Mouse (Mus musculus) large intestine, adult 2 months (tissue): Measurements from ENCODE around the gene Itgad. TPM values are rescaled to one million over a fixed set of nuclear protein-coding genes. Genes with fewer than 3 reads are reported as not detected.
"Not testable (repeated sequence)": the region's sequence is repeated elsewhere in the genome, so short reads cannot be mapped to it uniquely, and the experiment has no call there.

ENCODE experiments used
- DNase-seq: peaks from one replicate; pipeline ENCODE4 v3.0.0-alpha.2; 2012; ENCODE audit warnings: low read depth, low spot score
- WGBS: fragments of 180-500 bp; shearing (Covaris S2); methylation state at CpG from one replicate; pipeline ENCODE4 v1.1.7; 2018; 5-methylcytosine and 5-hydroxymethylcytosine counted together
- polyA plus RNA-seq: library from polyadenylated mRNA; depleted of rRNA; stranded (reverse); fragments of >200 nt; gene quantifications from 2 replicates; pipeline ENCODE4 v1.2.3, GENCODE M21; 2012; rRNA removed

The Itgad gene
- polyA plus RNA-seq = 1.1 and 1.5 TPM in 2 replicates

- no peak for DNase-seq
- WGBS = 96% methylated on average over 21 of the region's 21 CpGs
These were observed at the start of gene Itgad for GRCm38 (mm10) chr7:128154076-128154475. Gene Itgad, plus strand, starts transcription at chr7:128154376.

- DNase-seq = no peak
- WGBS = 58% methylated on average over 4 of the region's 4 CpGs
These were observed 48.9 kb upstream of the Itgad start for GRCm38 (mm10) chr7:128105246-128105645.

GRCm38 (mm10) chr7:128107462-128107861 lies 46.7 kb upstream of the Itgad start:
- no peak for DNase-seq
- whole genome bisulfite sequencing = 86% methylated on average over 7 of the region's 7 CpGs

GRCm38 (mm10) chr7:128110314-128110713 lies 43.9 kb upstream of the Itgad start:
- 73% methylated on average over 2 of the region's 2 CpGs for WGBS
- DNase-seq = no peak

- WGBS = 90% methylated on average over 11 of the region's 11 CpGs
- DNase-seq = no peak
These were observed 42.0 kb upstream of the Itgad start for GRCm38 (mm10) chr7:128112131-128112530.

- DNase-seq = no peak
- 93% methylated on average over 11 of the region's 11 CpGs for WGBS
These were observed 39.6 kb upstream of the Itgad start for GRCm38 (mm10) chr7:128114371-128115105.

- WGBS = 75% methylated on average over 5 of the region's 5 CpGs
- DNase-seq = no peak
These were observed 38.8 kb upstream of the Itgad start for GRCm38 (mm10) chr7:128115211-128115958.

- DNase-seq = no peak
- 81% methylated on average over 5 of the region's 5 CpGs for WGBS
These were observed 37.8 kb upstream of the Itgad start for GRCm38 (mm10) chr7:128116396-128116795.

GRCm38 (mm10) chr7:128119726-128120490 lies 34.3 kb upstream of the Itgad start:
- WGBS = 88% methylated on average over 6 of the region's 6 CpGs
- no peak for DNase-seq

- no peak for DNase-seq
- WGBS = 63% methylated on average over 8 of the region's 8 CpGs
These were observed 25.1 kb upstream of the Itgad start, which contains the start of gene Itgax for GRCm38 (mm10) chr7:128128741-128129720. Gene Itgax, plus strand, starts transcription at chr7:128129547.

GRCm38 (mm10) chr7:128132148-128132547 lies 22.0 kb upstream of the Itgad start:
- 96% methylated on average over 5 of the region's 5 CpGs for WGBS

GRCm38 (mm10) chr7:128133596-128133995 lies 20.6 kb upstream of the Itgad start:
- no peak for DNase-seq

More at GRCm38 (mm10) chr7:128132148-128132547, 22.0 kb upstream of the Itgad start:
- no peak for DNase-seq

GRCm38 (mm10) chr7:128136927-128137326 lies 17.2 kb upstream of the Itgad start:
- WGBS = 52% methylated on average over 4 of the region's 4 CpGs
- no peak for DNase-seq

More at GRCm38 (mm10) chr7:128133596-128133995, 20.6 kb upstream of the Itgad start:
- 87% methylated on average over 2 of the region's 2 CpGs for WGBS

- no peak for DNase-seq
- whole genome bisulfite sequencing = 69% methylated on average over 6 of the region's 6 CpGs
These were observed 14.6 kb upstream of the Itgad start for GRCm38 (mm10) chr7:128139611-128140010.

- peak; percentile 84 for DNase-seq
These were observed 3.2 kb upstream of the Itgad start for GRCm38 (mm10) chr7:128150970-128151369.

GRCm38 (mm10) chr7:128154924-128155323 lies 748 bp downstream of the Itgad start:
- DNase-seq = peak; percentile 21
- WGBS = 31% methylated on average over 10 of the region's 10 CpGs

More at GRCm38 (mm10) chr7:128150970-128151369, 3.2 kb upstream of the Itgad start:
- WGBS = 32% methylated on average over 8 of the region's 8 CpGs

- not testable (repeated sequence) for DNase-seq
- WGBS = 52% methylated on average over 8 of the region's 8 CpGs
These were observed 4.6 kb downstream of the Itgad start for GRCm38 (mm10) chr7:128158688-128159354.

- no peak for DNase-seq
- 93% methylated on average over 4 of the region's 4 CpGs for WGBS
These were observed 9.8 kb downstream of the Itgad start for GRCm38 (mm10) chr7:128164001-128164400.
